Mouse (Mus musculus) CH12.LX (cell line): ENCODE data around the gene Lrch4.

Source experiments
- CTCF ChIP-seq, 2 experiments: IDR thresholded peaks in 1 of 2; conservative IDR thresholded peaks in 1 of 2; 2 replicates each; pipeline ENCODE4 v1.5.1; 2011 to 2012; ENCODE audit warnings: low read depth in 2 of 2, low read length in 2 of 2, improper control_type of control experiment in 1 of 2, inconsistent platforms in 1 of 2, mild to moderate bottlenecking in 1 of 2, moderate library complexity in 1 of 2
- MAX ChIP-seq: IDR thresholded peaks from 2 replicates; pipeline ENCODE4 v1.6.1; 2011; ENCODE audit warnings: low read length, improper control_type of control experiment
- RAD21 ChIP-seq: IDR thresholded peaks from 2 replicates; pipeline ENCODE4 v1.6.1; 2011; ENCODE audit warnings: low read depth, mild to moderate bottlenecking, low read length, improper control_type of control experiment, moderate library complexity
- SMC3 ChIP-seq: IDR thresholded peaks from 2 replicates; pipeline ENCODE4 v1.6.1; 2011; ENCODE audit warnings: low read depth, low read length, improper control_type of control experiment
- ZC3H11A ChIP-seq: IDR thresholded peaks from 2 replicates; pipeline ENCODE4 v1.6.1; 2012; ENCODE audit warnings: low read depth, mild to moderate bottlenecking, inconsistent platforms, low read length, improper control_type of control experiment
- ZNF384 ChIP-seq: IDR thresholded peaks from 2 replicates; pipeline ENCODE4 v1.6.1; 2012; ENCODE audit warnings: low read depth, low read length, improper control_type of control experiment, inconsistent platforms

DNA sequence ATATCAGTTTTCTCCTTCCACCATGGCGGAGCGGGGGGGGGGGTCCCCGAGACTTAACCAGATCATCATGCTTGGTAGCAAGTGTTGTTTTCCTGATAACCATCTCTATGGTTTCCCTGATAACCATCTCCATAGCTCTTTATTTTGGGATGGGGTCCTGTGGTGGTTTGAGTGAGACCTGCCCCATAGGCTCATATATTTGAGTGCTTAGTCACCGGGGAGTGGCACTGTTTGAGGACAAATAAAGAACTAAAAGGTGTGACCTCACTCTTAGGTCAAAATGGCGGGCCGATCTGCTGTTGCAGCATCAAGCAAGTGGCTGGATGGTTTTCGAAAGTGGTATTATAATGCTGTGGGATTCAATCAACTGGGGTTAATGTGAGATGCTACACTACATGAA, 13.6 kb upstream of the Lrch4 start:
- TF ChIP-seq MAX: no peak
- no peak for TF ChIP-seq ZC3H11A
- TF ChIP-seq ZNF384: no peak
- no peak for TF ChIP-seq SMC3
- TF ChIP-seq CTCF (conservative IDR thresholded peaks at IDR 0.05 in 1 of 2, IDR thresholded peaks at IDR 0.05 in 1 of 2; ENCODE audit: low read depth in 2 of 2, low read length in 2 of 2): no peak
- no peak for TF ChIP-seq RAD21
